Mouse (Mus musculus) liver, postnatal 0 days (tissue): ENCODE results near the gene Efcab11. TPM values are rescaled to one million over a fixed set of nuclear protein-coding genes. Genes with fewer than 3 reads are reported as not detected.
A peak's percentile ranks its signal among the peaks of the same experiment; 100 is the strongest.

Source experiments
- ATAC-seq: fragments of 200-750 bp; cut with Nextera tagmentation; 2 replicates; pipeline ENCODE4 v1.8.0; 2017; ENCODE audit warnings: mild to moderate bottlenecking, moderate library complexity
- DNase-seq: peaks from one replicate; pipeline ENCODE4 v3.0.0-alpha.2; 2016
- H3K27ac ChIP-seq: fragments of 300-500 bp; sonication (generic); 2 replicates; pipeline ENCODE4 v1.5.1; 2014; ENCODE audit warnings: antibody characterized with exemption, moderate library complexity, mild to moderate bottlenecking, low read depth
- H3K27me3 ChIP-seq: fragments of 300-500 bp; sonication (generic); 2 replicates; pipeline ENCODE4 v1.6.1; 2014; ENCODE audit warnings: low read length, control low read depth, mixed read lengths; ENCODE audit not compliant: insufficient read depth
- H3K36me3 ChIP-seq: fragments of 300-500 bp; sonication (generic); replicated peaks from 2 replicates; pipeline ENCODE4 v1.6.1; 2014; ENCODE audit warnings: mild to moderate bottlenecking, control low read depth, low read length, moderate library complexity, mixed read lengths; ENCODE audit not compliant: insufficient read depth
- H3K4me1 ChIP-seq: fragments of 300-500 bp; sonication (generic); 2 replicates; pipeline ENCODE4 v1.6.1; 2014; ENCODE audit warnings: antibody characterized with exemption, mild to moderate bottlenecking, control low read depth; ENCODE audit not compliant: insufficient read depth
- H3K4me2 ChIP-seq: fragments of 300-500 bp; sonication (generic); 2 replicates; pipeline ENCODE4 v1.6.1; 2014; ENCODE audit warnings: low read depth, mild to moderate bottlenecking, low read length, moderate library complexity, mixed read lengths
- H3K4me3 ChIP-seq: fragments of 300-500 bp; sonication (generic); 2 replicates; pipeline ENCODE4 v1.5.1; 2014; ENCODE audit warnings: low read depth, low read length
- H3K9ac ChIP-seq: fragments of 300-500 bp; sonication (generic); replicated peaks from 2 replicates; pipeline ENCODE4 v1.6.1; 2014; ENCODE audit warnings: mild to moderate bottlenecking, moderate library complexity
- H3K9me3 ChIP-seq: fragments of 300-500 bp; sonication (generic); 2 replicates; pipeline ENCODE4 v1.6.1; 2016; ENCODE audit warnings: mild to moderate bottlenecking, control low read depth, low read length, mixed read lengths
- CTCF ChIP-seq: sonication (generic); IDR thresholded peaks from 2 replicates; pipeline ENCODE4 v1.5.1; 2016; ENCODE audit warnings: antibody characterized with exemption, low read depth
- EP300 ChIP-seq: IDR thresholded peaks from 2 replicates; pipeline ENCODE4 v1.6.1; 2016; ENCODE audit warnings: antibody characterized with exemption, low read depth, mild to moderate bottlenecking
- WGBS: fragments of 180-500 bp; shearing (Covaris S2); extraction: QIAGEN DNeasy Blood & Tissue Kit; methylation state at CpG from one replicate; pipeline ENCODE4 v1.1.7; 2014; ENCODE audit not compliant: insufficient replicate concordance; 5-methylcytosine and 5-hydroxymethylcytosine counted together
- polyA plus RNA-seq: library from polyadenylated mRNA; unstranded; fragments of >200 nt; fragmentation: Nextera tagmentation; extraction: Ambion mirVana; gene quantifications from 2 replicates; pipeline ENCODE4 v1.2.1, GENCODE M21; 2015

Efcab11 gene
- 3.3 and 4.5 TPM in 2 replicates for polyA plus RNA-seq

GRCm38 (mm10) chr12:99884269-99885261 is at the start of gene Efcab11, which contains the start of gene Tdp1:
Gene Efcab11 (minus strand): TSS chr12:99884439.
Gene Tdp1 (plus strand): TSS chr12:99884517.
- H3K27ac ChIP-seq = peak within 1 kb of the TSS; percentile 89
- no peaks in the 10 kb centered on the region for H3K36me3 ChIP-seq
- under 1% methylated on average over 71 of the region's 73 CpGs for WGBS
- peak within 1 kb of the TSS; percentile 97 for H3K4me2 ChIP-seq
- H3K4me1 ChIP-seq = peaks cover 18% of the 10 kb centered on the region
- ATAC-seq = peak; percentile 85
- peak; percentile 96 for DNase-seq
- H3K9ac ChIP-seq = peak within 1 kb of the TSS; percentile 92
- H3K27me3 ChIP-seq = no peaks in the 10 kb centered on the region
- TF ChIP-seq CTCF (peak; percentile 29), EP300 (no peak)
- H3K4me3 ChIP-seq = peak within 1 kb of the TSS; percentile 83
- no peaks in the 10 kb centered on the region for H3K9me3 ChIP-seq

GRCm38 (mm10) chr12:99933630-99934029 is 49.4 kb upstream of the Efcab11 start:
- no peaks in the 10 kb centered on the region for H3K9me3 ChIP-seq
- TF ChIP-seq EP300 (no peak), CTCF (no peak)
- H3K36me3 ChIP-seq = peaks cover 6% of the 10 kb centered on the region; the same call in 1 of the 2 replicates
- H3K4me1 ChIP-seq = no peaks in the 10 kb centered on the region
- H3K4me3 ChIP-seq = no peak overlapping the region
- ATAC-seq (no peak), DNase-seq (no peak)
- no peak overlapping the region for H3K27ac ChIP-seq
- WGBS = 84% methylated on average over 3 of the region's 3 CpGs
- no peak overlapping the region for H3K9ac ChIP-seq
- no peaks in the 10 kb centered on the region for H3K27me3 ChIP-seq
- H3K4me2 ChIP-seq = no peak overlapping the region

- ATAC-seq = no peak
- H3K27ac ChIP-seq = no peak overlapping the region
- H3K27me3 ChIP-seq = no peaks in the 10 kb centered on the region
- H3K4me3 ChIP-seq = no peak overlapping the region
- no peak overlapping the region for H3K4me2 ChIP-seq
- no peak for DNase-seq
- TF ChIP-seq CTCF (no peak), EP300 (no peak)
- WGBS = 81% methylated on average over 4 of the region's 4 CpGs
- H3K4me1 ChIP-seq = no peaks in the 10 kb centered on the region
- no peaks in the 10 kb centered on the region for H3K9me3 ChIP-seq
- no peak overlapping the region for H3K9ac ChIP-seq
- H3K36me3 ChIP-seq = peaks cover 6% of the 10 kb centered on the region; the same call in 1 of the 2 replicates
These were observed 48.0 kb upstream of the Efcab11 start for GRCm38 (mm10) chr12:99932245-99932644.

- Histone ChIP-seq H3K9me3 (no peaks in the 10 kb centered on the region), H3K27me3 (no peaks in the 10 kb centered on the region), H3K27ac (no peak overlapping the region), H3K4me2 (no peak overlapping the region), H3K9ac (no peak overlapping the region), H3K4me1 (no peaks in the 10 kb centered on the region), H3K4me3 (no peak overlapping the region), H3K36me3 (0 out of 2 replicates have a peak, but pooled peaks cover 6% of the 10 kb centered on the region)
- no peak for DNase-seq
- WGBS = 87% methylated on average over 1 of the region's 1 CpGs
- no peak for TF ChIP-seq EP300
- TF ChIP-seq CTCF = no peak
- ATAC-seq = no peak
These were observed 44.9 kb upstream of the Efcab11 start for GRCm38 (mm10) chr12:99929160-99929559.

GRCm38 (mm10) chr12:99928311-99928710 is 44.1 kb upstream of the Efcab11 start:
- TF ChIP-seq EP300 (no peak), CTCF (no peak)
- Histone ChIP-seq H3K36me3 (0 out of 2 replicates have a peak, but pooled peaks cover 6% of the 10 kb centered on the region), H3K27me3 (no peaks in the 10 kb centered on the region), H3K9ac (no peak overlapping the region), H3K4me3 (no peak overlapping the region), H3K4me1 (no peaks in the 10 kb centered on the region), H3K9me3 (no peaks in the 10 kb centered on the region), H3K27ac (no peak overlapping the region), H3K4me2 (no peak overlapping the region)
- WGBS = 87% methylated on average over 7 of the region's 7 CpGs
- ATAC-seq = no peak
- DNase-seq = no peak

GRCm38 (mm10) chr12:99923703-99924102 is 39.5 kb upstream of the Efcab11 start:
- Histone ChIP-seq H3K27ac (no peak overlapping the region), H3K4me1 (no peaks in the 10 kb centered on the region), H3K4me2 (no peak overlapping the region), H3K9me3 (no peaks in the 10 kb centered on the region), H3K27me3 (no peaks in the 10 kb centered on the region), H3K36me3 (peaks cover 6% of the 10 kb centered on the region; the same call in 1 of the 2 replicates), H3K4me3 (no peak overlapping the region), H3K9ac (no peak overlapping the region)
- whole genome bisulfite sequencing = 83% methylated on average over 5 of the region's 5 CpGs
- DNase-seq = no peak
- no peak for ATAC-seq
- no peak for TF ChIP-seq EP300
- TF ChIP-seq CTCF = no peak
